Mouse (Mus musculus) frontal cortex, adult 2 months (tissue): ENCODE results near the gene Dcaf4. TPM values are rescaled to one million over a fixed set of nuclear protein-coding genes. Genes with fewer than 3 reads are reported as not detected.

Experiments used
- DNase-seq, 2 experiments: peaks; one replicate each; pipeline ENCODE4 v3.0.0; 2022; ENCODE audit warnings: low spot score in 1 of 2; ENCODE audit errors: extremely low spot score in 1 of 2
- polyA plus RNA-seq: library from polyadenylated mRNA; depleted of rRNA; stranded (reverse); fragments of >200 nt; gene quantifications from 2 replicates; pipeline ENCODE4 v1.2.3, GENCODE M21; 2012

The Dcaf4 gene
- polyA plus RNA-seq, 1 experiment: 37.8 TPM

- no peak for DNase-seq
These were observed 24.9 kb upstream of the Dcaf4 start for GRCm38 (mm10) chr12:83495248-83495960.

GRCm38 (mm10) chr12:83495961-83496282 lies 24.3 kb upstream of the Dcaf4 start:
- no peak for DNase-seq

GRCm38 (mm10) chr12:83496336-83496735 lies 23.9 kb upstream of the Dcaf4 start:
- DNase-seq: no peak

GRCm38 (mm10) chr12:83496736-83497135 lies 23.5 kb upstream of the Dcaf4 start:
- DNase-seq: no peak

GRCm38 (mm10) chr12:83497959-83498358 lies 22.3 kb upstream of the Dcaf4 start:
- DNase-seq: no peak

GRCm38 (mm10) chr12:83499256-83499655 lies 21.0 kb upstream of the Dcaf4 start:
- DNase-seq: no peak

- peak in 1 of 2 experiments; percentile 89 for DNase-seq
These were observed 18.1 kb upstream of the Dcaf4 start for GRCm38 (mm10) chr12:83502190-83502589.

GRCm38 (mm10) chr12:83506543-83506942 lies 13.7 kb upstream of the Dcaf4 start:
- no peak for DNase-seq

- no peak for DNase-seq
These were observed 9.7 kb upstream of the Dcaf4 start for GRCm38 (mm10) chr12:83510586-83510985.

- no peak for DNase-seq
These were observed 7.5 kb upstream of the Dcaf4 start for GRCm38 (mm10) chr12:83512783-83513182.

- no peak for DNase-seq
These were observed 7.1 kb upstream of the Dcaf4 start for GRCm38 (mm10) chr12:83513185-83513584.

GRCm38 (mm10) chr12:83514216-83514615 lies 6.0 kb upstream of the Dcaf4 start:
- no peak for DNase-seq

- DNase-seq: no peak
These were observed 2.7 kb upstream of the Dcaf4 start for GRCm38 (mm10) chr12:83517580-83517979.

- DNase-seq: no peak
These were observed 817 bp downstream of the Dcaf4 start for GRCm38 (mm10) chr12:83521083-83521482.

GRCm38 (mm10) chr12:83523056-83523455 lies 2.8 kb downstream of the Dcaf4 start:
- no peak for DNase-seq

- DNase-seq: no peak
These were observed 3.6 kb downstream of the Dcaf4 start for GRCm38 (mm10) chr12:83523892-83524291.

GRCm38 (mm10) chr12:83524329-83524728 lies 4.1 kb downstream of the Dcaf4 start:
- DNase-seq: no peak

GRCm38 (mm10) chr12:83525822-83526544 lies 5.7 kb downstream of the Dcaf4 start:
- DNase-seq: no peak

GRCm38 (mm10) chr12:83527816-83528215 lies 7.5 kb downstream of the Dcaf4 start:
- no peak for DNase-seq

- DNase-seq: no peak
These were observed 8.4 kb downstream of the Dcaf4 start for GRCm38 (mm10) chr12:83528665-83529064.

GRCm38 (mm10) chr12:83531992-83532391 lies 11.7 kb downstream of the Dcaf4 start:
- no peak for DNase-seq

- no peak for DNase-seq
These were observed 12.7 kb downstream of the Dcaf4 start for GRCm38 (mm10) chr12:83532966-83533365.
